Mouse (Mus musculus) thymus, adult 2 months (tissue): ENCODE measurements around the gene Ntsr1.

Experiments
- CTCF ChIP-seq: fragments of 200-500 bp; IDR thresholded peaks from 2 replicates; pipeline ENCODE4 v1.5.1; 2012; ENCODE audit warnings: mild to moderate bottlenecking, control low read depth, low read length, moderate library complexity, borderline replicate concordance; ENCODE audit not compliant: control insufficient read depth, poor library complexity, insufficient read depth; ENCODE audit errors: extremely low read depth
- POLR2A ChIP-seq: fragments of 200-500 bp; IDR thresholded peaks from 2 replicates; pipeline ENCODE4 v1.6.1; 2012; ENCODE audit warnings: mild to moderate bottlenecking, low read length, control low read depth, moderate library complexity; ENCODE audit not compliant: control insufficient read depth, poor library complexity, insufficient read depth; ENCODE audit errors: extremely low read depth

DNA sequence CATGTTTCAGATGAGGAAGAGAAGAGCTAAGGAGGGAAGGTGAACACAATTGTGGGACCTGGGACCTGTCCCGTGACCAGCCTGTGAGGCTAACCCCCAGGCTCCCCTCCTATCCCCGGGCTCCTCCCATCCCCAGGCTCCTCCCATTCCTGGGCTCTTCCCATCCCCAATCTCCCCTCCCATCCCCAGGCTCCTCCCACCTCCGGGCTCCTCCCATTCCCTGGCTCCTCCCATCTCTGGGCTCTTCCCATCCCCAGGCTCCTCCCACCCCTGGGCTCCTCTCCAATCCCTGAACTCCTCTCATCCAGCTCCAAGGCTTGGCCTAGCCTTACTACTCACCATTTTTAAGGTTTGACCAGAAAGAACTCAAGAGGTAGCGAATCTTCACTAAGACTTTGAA lies 23.0 kb downstream of the Ntsr1 start:
- TF ChIP-seq CTCF (no peak), POLR2A (no peak)
